Mouse (Mus musculus) G1E (cell line): ENCODE measurements around the gene AC109138.7.

Experiments
- GATA1 ChIP-seq: IDR thresholded peaks from 2 replicates; pipeline ENCODE4 v1.6.1; 2012; ENCODE audit warnings: borderline replicate concordance, low read length, inconsistent platforms, mixed read lengths
- TAL1 ChIP-seq: conservative IDR thresholded peaks from 2 replicates; pipeline ENCODE4 v1.6.1; 2012; ENCODE audit warnings: low read depth, low read length, inconsistent platforms, mixed read lengths

DNA sequence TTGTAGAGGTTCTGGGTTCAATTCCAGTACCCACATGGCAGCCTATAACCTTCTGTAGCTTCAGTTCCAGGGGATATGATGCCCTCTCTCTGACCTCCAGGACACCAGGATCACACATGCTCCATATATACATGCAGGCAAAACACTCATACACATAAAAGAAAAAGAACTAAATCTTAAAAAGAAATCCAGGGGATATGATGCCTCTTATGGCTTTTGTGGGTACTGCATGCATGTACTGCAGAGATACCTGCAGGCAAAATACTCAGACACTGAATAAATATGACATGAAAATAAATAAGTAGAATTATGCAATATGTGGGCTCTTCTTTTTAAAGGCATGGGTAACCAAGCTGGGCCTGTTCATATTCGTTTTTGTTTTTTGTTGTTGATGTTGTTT is 32.9 kb downstream of the AC109138.7 start:
- TF ChIP-seq TAL1 (no peak), GATA1 (no peak)
